Mouse (Mus musculus): ENCODE results near the gene Serp2. TPM values are rescaled to one million over a fixed set of nuclear protein-coding genes. Genes with fewer than 3 reads are reported as not detected.
"Not testable (repeated sequence)": the region's sequence is repeated elsewhere in the genome, so short reads cannot be mapped to it uniquely, and the experiment has no call there.

Serp2 gene
- polyA plus RNA-seq, 1 experiment from 2014 or later = 8.2 TPM

DNA sequence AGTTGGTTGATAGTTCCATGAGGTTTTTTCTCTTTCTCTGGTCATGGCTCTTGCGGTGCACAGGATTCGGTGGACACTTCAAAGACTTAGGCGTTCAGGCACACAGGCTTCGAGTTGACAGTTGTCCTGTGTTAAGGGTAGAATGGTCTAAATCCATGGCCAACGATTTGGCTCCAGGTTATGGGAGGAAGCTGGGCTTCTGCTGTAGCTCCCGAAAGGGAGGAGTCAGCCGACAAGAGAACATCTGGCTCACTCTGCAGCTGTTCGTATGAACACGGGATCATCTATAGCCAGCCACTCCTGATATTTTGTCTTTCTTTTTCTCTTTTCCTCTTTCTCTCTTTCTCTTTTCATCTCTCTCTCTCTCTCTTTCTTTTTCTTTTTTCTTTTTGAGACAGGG lies 11.9 kb upstream of the Serp2 start:
- H3K4me1 ChIP-seq (replicated peaks) = peaks cover 10% of the 10 kb centered on the region
- H3K4me3 ChIP-seq = no peak overlapping the region
- H3K27ac ChIP-seq = no peak overlapping the region; the same call in 1 of the 2 replicates
- ATAC-seq (replicated peaks; ENCODE audit: insufficient number of reproducible peaks, insufficient read depth, low FRiP score, low read depth) = no peak
- WGBS = 69% methylated on average over 9 of the region's 9 CpGs
- H3K4me2 ChIP-seq = no peak overlapping the region
- H3K27me3 ChIP-seq = no peaks in the 10 kb centered on the region
- H3K9me3 ChIP-seq (replicated peaks) = no peaks in the 10 kb centered on the region
- H3K36me3 ChIP-seq = no peaks in the 10 kb centered on the region
- no peak overlapping the region for H3K9ac ChIP-seq

DNA sequence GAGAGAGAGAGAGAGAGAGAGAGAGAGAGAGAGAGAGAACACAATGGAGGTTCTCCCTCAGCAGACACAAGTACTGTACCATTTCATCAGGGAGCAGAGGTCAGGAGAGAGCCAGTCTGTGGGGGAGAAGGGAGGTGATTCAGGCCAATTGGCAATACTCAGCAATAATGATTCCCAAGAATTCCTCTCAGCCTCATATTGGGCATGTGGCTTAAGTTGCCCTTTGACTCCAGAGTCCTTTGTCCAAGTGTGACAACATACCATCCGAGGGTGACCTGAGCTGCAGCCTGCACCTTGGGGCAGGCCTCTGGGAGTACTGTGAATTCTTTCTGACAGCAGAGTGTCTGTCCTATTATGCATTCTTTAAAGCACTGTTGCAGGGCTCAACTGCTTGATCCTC lies 10.6 kb upstream of the Serp2 start:
- H3K4me3 ChIP-seq = no peak overlapping the region
- 63% methylated on average over 1 of the region's 1 CpGs for WGBS
- no peaks in the 10 kb centered on the region for H3K36me3 ChIP-seq
- no peak overlapping the region for H3K27ac ChIP-seq
- H3K9me3 ChIP-seq (replicated peaks) = no peaks in the 10 kb centered on the region
- H3K4me2 ChIP-seq = no peak overlapping the region
- no peak for ATAC-seq (replicated peaks; ENCODE audit: insufficient number of reproducible peaks, insufficient read depth, low FRiP score, low read depth)
- no peaks in the 10 kb centered on the region for H3K27me3 ChIP-seq
- H3K9ac ChIP-seq = no peak overlapping the region
- peaks cover 10% of the 10 kb centered on the region for H3K4me1 ChIP-seq (replicated peaks)

DNA sequence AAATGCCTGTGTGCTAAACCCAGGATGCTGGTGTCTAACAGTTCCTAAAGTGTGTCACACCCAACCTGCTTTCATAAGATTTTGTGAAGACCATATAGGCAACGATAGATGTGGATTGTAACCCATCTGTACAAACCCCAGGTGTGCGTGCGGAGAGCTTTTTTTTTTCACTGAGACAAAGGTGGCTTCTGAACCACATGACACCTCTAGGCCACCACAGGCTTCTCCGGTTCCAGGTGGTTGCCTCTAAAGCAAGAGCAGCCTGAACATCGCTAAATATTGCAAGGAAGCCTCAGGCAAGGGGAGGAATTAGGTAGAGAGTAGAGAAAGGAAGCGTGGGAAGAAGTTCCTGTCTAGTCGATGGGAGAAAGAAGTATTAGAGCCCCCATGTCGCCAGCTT lies 10.0 kb upstream of the Serp2 start:
- no peaks in the 10 kb centered on the region for H3K36me3 ChIP-seq
- ATAC-seq (replicated peaks; ENCODE audit: insufficient number of reproducible peaks, insufficient read depth, low FRiP score, low read depth) = no peak
- H3K9ac ChIP-seq = no peak overlapping the region
- H3K4me1 ChIP-seq (replicated peaks) = peaks cover 10% of the 10 kb centered on the region
- no peaks in the 10 kb centered on the region for H3K9me3 ChIP-seq (replicated peaks)
- H3K4me3 ChIP-seq = no peak overlapping the region
- no peaks in the 10 kb centered on the region for H3K27me3 ChIP-seq
- H3K4me2 ChIP-seq = no peak overlapping the region
- H3K27ac ChIP-seq = no peak overlapping the region
- WGBS = 79% methylated on average over 8 of the region's 8 CpGs

DNA sequence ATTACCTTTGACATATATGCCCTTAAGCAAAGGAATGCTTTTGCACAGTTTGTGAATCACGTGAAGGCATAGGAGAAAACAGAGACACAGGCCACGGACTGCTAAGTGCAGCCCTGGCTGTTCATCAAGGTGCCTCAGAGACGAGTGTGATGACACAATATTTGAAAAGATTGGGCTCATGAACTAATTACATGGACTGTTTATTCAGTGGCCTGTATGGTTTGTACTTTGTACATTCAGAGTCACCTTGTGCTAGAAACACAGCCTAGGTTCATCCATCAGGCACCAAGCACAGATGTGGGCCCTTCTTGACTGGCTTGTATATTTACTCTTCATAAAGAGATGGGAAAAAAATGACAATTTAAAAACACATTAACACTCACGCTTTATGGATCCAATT lies 9.5 kb upstream of the Serp2 start:
- peaks cover 10% of the 10 kb centered on the region for H3K4me1 ChIP-seq (replicated peaks)
- H3K4me3 ChIP-seq = no peak overlapping the region
- H3K4me2 ChIP-seq = no peak overlapping the region
- WGBS = 85% methylated on average over 4 of the region's 4 CpGs
- no peaks in the 10 kb centered on the region for H3K9me3 ChIP-seq (replicated peaks)
- no peaks in the 10 kb centered on the region for H3K36me3 ChIP-seq
- no peak for ATAC-seq (replicated peaks; ENCODE audit: insufficient number of reproducible peaks, insufficient read depth, low FRiP score, low read depth)
- H3K27me3 ChIP-seq = no peaks in the 10 kb centered on the region
- H3K27ac ChIP-seq = no peak overlapping the region
- no peak overlapping the region for H3K9ac ChIP-seq

DNA sequence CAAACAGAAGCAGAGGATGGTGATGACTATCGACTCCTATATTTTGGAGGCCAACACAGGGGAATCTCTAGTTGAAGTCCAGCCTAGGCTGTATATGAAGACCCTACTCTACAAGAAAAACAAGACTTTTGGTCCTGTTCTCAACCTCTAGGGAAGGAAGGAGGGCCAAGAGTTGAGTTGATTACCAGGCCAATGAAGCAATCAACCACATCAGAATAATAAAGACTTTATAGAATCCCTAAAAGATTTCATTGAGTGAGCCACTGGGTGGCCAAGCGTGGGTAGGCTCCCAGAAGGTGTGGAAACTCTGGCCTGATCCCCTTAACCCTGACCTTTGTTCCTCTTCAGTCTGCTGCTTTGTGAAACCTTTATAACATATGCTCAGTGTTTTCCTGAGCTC lies 2.5 kb upstream of the Serp2 start:
- Histone ChIP-seq H3K4me1 (replicated peaks) (peaks cover 23% of the 10 kb centered on the region), H3K4me3 (no peak overlapping the region), H3K9ac (no peak overlapping the region), H3K27ac (no peak overlapping the region), H3K36me3 (no peaks in the 10 kb centered on the region), H3K27me3 (no peaks in the 10 kb centered on the region), H3K9me3 (replicated peaks) (no peaks in the 10 kb centered on the region), H3K4me2 (no peak overlapping the region)
- 87% methylated on average over 2 of the region's 2 CpGs for WGBS
- no peak for ATAC-seq (replicated peaks; ENCODE audit: insufficient number of reproducible peaks, insufficient read depth, low FRiP score, low read depth)

DNA sequence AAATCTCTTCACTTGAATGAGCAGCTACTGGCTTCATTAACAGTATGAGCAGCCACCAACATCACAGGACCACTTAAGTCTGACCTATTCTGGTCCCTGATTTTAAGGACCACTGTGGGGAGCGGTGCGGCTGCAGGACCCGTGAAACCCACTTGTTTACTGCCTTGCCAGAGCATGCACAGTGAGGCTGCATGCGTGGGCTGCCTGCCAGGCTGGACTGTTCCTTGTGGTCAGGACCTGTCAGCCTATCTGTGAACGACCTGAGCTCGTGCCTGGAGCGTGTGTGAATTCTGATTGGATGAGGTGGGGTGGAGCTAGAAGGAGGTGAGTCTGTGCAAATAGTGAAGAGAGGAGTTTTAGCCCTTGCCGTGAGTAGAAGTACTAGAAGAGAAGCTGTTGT lies 1.5 kb upstream of the Serp2 start:
- WGBS = 31% methylated on average over 8 of the region's 8 CpGs
- H3K4me3 ChIP-seq; H3K27me3 ChIP-seq; H3K27ac ChIP-seq; H3K9ac ChIP-seq; H3K9me3 ChIP-seq (replicated peaks); ATAC-seq (replicated peaks; ENCODE audit: insufficient number of reproducible peaks, insufficient read depth, low FRiP score, low read depth); H3K36me3 ChIP-seq: not testable (repeated sequence)
- Histone ChIP-seq H3K4me2 (peak overlapping the region; percentile 43), H3K4me1 (replicated peaks) (peaks cover 23% of the 10 kb centered on the region)

DNA sequence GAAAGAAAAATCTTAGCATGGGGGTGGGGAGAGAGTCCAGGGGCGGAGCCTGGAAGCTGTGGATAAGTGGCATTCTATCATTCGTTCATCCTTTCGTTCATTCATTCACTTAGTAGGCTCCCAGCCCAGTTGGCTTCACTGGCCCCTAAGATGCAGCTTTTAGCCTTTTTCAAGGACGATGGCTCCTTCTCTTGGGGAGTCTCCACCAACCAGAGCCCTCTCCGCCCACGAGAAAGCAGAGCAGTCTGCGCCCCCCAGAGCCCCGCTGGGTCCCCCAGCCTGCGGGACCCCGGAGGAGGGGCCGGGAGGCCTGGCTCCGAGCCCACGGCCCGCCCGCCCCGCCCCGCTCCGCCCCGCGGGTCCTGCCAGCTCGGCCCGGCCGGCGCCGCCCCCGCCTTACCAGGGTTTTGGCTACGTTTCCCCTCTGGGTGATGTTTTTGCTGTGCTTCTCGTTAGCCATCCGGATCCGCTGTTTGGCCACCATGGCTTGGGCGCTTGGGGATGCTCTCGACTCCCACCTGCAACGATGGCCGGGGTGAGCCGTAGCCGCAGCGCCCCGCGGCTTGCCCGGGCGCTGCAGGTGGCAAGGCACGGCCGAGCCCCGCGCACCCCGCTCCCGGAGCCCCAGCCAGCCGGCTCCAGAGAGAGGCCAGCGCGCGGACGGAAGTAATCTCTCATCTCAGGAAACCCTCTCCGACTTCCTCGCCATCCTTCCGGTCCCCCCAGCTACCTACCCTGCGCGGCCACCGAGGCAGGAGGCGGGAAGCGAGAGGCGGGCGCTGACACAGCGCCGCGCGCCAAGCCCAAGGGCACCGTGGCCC lies 448 bp downstream of the Serp2 start:
- peaks cover 23% of the 10 kb centered on the region for H3K4me1 ChIP-seq (replicated peaks)

DNA sequence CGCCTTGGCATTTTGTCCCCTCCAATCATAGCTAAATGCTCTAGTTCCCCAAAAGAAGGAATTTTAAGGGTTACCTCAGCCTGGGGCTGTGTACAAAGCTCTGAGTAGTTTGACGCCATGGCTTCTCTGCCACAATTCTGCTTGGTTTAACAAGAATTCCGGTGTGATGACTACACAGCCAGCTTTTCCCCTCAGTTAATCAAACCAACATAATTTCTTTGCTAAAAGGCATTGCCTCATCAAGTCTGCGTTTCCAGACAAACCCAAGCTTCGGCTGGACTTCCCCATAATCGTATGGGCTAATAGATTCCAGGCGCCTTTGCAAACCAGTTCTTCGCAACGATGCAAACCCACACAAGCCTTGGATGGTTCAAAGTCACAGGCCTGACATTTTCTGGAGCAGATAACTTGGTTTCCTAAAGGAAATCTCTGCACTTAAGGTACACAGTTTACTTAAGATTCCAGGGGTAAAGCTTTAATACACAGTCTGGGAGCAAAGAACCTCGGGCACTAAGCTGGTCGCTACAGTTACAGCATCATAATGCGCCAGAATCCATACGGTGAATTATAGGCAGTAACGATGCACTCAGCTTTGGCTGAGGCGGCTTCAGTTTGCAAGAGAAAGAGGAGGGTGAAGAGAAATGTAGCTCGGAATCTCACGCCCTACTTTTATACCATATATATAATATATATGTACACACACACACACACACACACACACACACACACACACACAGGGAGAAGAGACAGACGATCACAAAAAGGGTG lies 1.2 kb downstream of the Serp2 start:
- WGBS = 63% methylated on average over 18 of the region's 18 CpGs
- peak overlapping the region; percentile 94 for H3K4me2 ChIP-seq
- no peaks in the 10 kb centered on the region for H3K27me3 ChIP-seq
- H3K36me3 ChIP-seq = no peaks in the 10 kb centered on the region
- no peak overlapping the region; the same call in 1 of the 2 replicates for H3K9ac ChIP-seq
- H3K4me1 ChIP-seq (replicated peaks) = peaks cover 16% of the 10 kb centered on the region
- H3K9me3 ChIP-seq (replicated peaks) = no peaks in the 10 kb centered on the region
- no peak for ATAC-seq (replicated peaks; ENCODE audit: insufficient number of reproducible peaks, insufficient read depth, low FRiP score, low read depth)
- peak overlapping the region; percentile 64; the same call in 1 of the 2 replicates for H3K27ac ChIP-seq
- H3K4me3 ChIP-seq = peak overlapping the region; percentile 72

More for the DNA sequence above, 448 bp downstream of the Serp2 start:
- H3K36me3 ChIP-seq = no peaks in the 10 kb centered on the region
- H3K4me2 ChIP-seq = peak overlapping the region; percentile 94
- H3K27me3 ChIP-seq = no peaks in the 10 kb centered on the region
- 1% methylated on average over 66 of the region's 67 CpGs for WGBS
- H3K27ac ChIP-seq = peak overlapping the region; percentile 64
- peak; percentile 68 for ATAC-seq (replicated peaks; ENCODE audit: insufficient number of reproducible peaks, insufficient read depth, low FRiP score, low read depth)
- no peaks in the 10 kb centered on the region for H3K9me3 ChIP-seq (replicated peaks)
- H3K9ac ChIP-seq = peak overlapping the region; percentile 65
- H3K4me3 ChIP-seq = peak overlapping the region; percentile 72

DNA sequence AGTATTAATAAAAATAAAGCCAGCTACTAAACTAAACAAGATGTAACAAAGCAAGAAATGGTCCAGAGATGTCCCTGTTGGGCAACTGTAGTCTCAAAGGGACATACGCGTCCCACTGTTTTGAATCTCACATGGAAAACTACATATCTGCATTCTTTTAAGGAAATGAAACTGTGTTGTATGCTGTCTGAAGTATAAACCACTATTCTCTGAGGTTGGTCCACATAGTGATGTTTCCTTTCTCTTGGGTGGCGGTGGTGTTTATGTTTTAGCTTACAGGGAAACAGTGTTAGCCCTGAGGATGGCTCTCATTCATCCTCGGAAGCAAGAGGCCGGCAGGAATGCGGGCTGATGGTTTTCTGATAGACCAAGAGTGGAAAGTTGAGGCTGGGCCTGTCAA lies 12.6 kb downstream of the Serp2 start:
- no peak for ATAC-seq (replicated peaks; ENCODE audit: insufficient number of reproducible peaks, insufficient read depth, low FRiP score, low read depth)
- H3K27ac ChIP-seq = no peak overlapping the region
- 72% methylated on average over 6 of the region's 6 CpGs for WGBS

DNA sequence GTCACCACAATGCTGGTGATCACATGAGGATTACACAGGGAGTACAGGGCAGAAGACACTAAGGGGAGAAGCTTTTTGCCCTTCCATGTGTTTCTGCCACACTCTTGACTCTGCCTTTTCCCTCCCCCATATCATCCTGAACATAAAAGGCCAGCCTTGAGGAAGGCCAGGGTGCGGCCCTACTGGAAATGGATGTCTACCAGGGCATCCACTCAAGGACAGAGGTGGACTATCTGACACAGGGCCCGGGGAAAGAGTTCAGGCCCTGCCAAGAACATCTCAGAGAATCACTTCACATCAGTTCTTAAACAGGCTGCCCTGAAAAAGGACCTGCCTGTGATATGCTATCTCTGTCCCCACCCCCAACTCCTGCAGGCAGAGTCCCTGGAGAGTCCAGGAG lies 15.3 kb downstream of the Serp2 start:
- no peak for ATAC-seq (replicated peaks; ENCODE audit: insufficient number of reproducible peaks, insufficient read depth, low FRiP score, low read depth)
- no peak overlapping the region for H3K9ac ChIP-seq
- H3K4me2 ChIP-seq = no peak overlapping the region
- H3K9me3 ChIP-seq (replicated peaks) = no peaks in the 10 kb centered on the region
- H3K36me3 ChIP-seq = no peaks in the 10 kb centered on the region
- peaks cover 15% of the 10 kb centered on the region for H3K4me1 ChIP-seq (replicated peaks)
- no peaks in the 10 kb centered on the region for H3K27me3 ChIP-seq
- H3K27ac ChIP-seq = no peak overlapping the region
- no peak overlapping the region for H3K4me3 ChIP-seq
- 27% methylated on average over 2 of the region's 2 CpGs for WGBS

More for the DNA sequence above, 12.6 kb downstream of the Serp2 start:
- H3K36me3 ChIP-seq = no peaks in the 10 kb centered on the region
- H3K4me2 ChIP-seq = no peak overlapping the region
- peaks cover 10% of the 10 kb centered on the region for H3K4me1 ChIP-seq (replicated peaks)
- H3K27me3 ChIP-seq = no peaks in the 10 kb centered on the region
- H3K4me3 ChIP-seq = no peak overlapping the region
- no peak overlapping the region for H3K9ac ChIP-seq
- H3K9me3 ChIP-seq (replicated peaks) = no peaks in the 10 kb centered on the region

DNA sequence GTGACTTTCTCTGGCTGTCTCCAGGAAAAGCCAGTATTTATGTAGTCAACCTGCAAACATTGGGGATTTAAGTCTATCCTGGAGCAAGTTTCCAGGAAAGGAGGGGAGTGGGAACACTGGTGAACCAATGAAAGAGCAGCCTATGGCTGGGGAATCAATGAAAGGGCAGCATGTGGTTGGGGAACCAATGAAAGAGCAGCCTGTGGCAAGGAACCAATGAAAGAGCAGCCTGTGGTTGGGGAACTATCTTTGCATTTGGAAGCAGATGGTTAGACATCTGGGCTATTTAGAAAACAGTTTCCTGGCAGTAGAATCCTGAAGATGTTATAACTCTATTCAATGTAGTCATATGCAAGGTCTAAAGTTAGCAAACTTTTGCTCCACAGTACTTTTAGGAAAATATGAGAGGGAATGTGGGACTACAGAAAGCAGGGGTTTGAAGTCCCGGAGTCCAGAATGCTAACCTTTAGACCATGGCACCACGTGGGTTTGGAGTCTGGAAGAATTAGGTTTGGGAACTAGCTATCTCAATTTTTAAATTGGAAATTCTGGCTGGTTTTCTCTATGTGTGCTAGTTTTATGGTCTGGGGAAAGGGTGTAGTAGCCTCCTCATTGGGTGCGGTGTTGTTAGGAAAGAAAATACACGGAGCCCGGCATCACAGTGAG lies 16.6 kb downstream of the Serp2 start:
- Histone ChIP-seq H3K27ac (no peak overlapping the region), H3K9me3 (replicated peaks) (no peaks in the 10 kb centered on the region), H3K4me3 (no peak overlapping the region), H3K36me3 (no peaks in the 10 kb centered on the region), H3K9ac (no peak overlapping the region), H3K4me1 (replicated peaks) (peaks cover 15% of the 10 kb centered on the region), H3K27me3 (no peaks in the 10 kb centered on the region), H3K4me2 (no peak overlapping the region)
- 91% methylated on average over 5 of the region's 5 CpGs for WGBS
- no peak for ATAC-seq (replicated peaks; ENCODE audit: insufficient number of reproducible peaks, insufficient read depth, low FRiP score, low read depth)

All from heart, embryonic 15.5 days (tissue).